Mouse (Mus musculus) limb, embryonic 11.5 days (tissue): ENCODE measurements at regions not wholly inside any gene's neighbourhood (a gene's known extent, or its start where the extent isn't known, plus 50 kb on each side); places are given as distances from the start of the nearest gene placed in this dataset.

Experiments
- ATAC-seq: fragments of 200-750 bp; cut with Nextera tagmentation; 2 replicates; pipeline ENCODE4 v1.8.0; 2017; ENCODE audit warnings: low read depth; ENCODE audit not compliant: insufficient number of reproducible peaks, low FRiP score, low TSS enrichment
- DNase-seq: peaks from one replicate; pipeline ENCODE4 v3.0.0-alpha.2; 2015; ENCODE audit warnings: low spot score
- H3K27ac ChIP-seq: fragments of 300-500 bp; sonication (generic); replicated peaks from 2 replicates; pipeline ENCODE4 v1.5.1; 2014; ENCODE audit warnings: low read depth, mild to moderate bottlenecking, low read length
- H3K27me3 ChIP-seq: fragments of 300-500 bp; sonication (generic); 2 replicates; pipeline ENCODE4 v1.6.1; 2014; ENCODE audit warnings: mild to moderate bottlenecking, low read length, mixed read lengths; ENCODE audit not compliant: control insufficient read depth, insufficient read depth
- H3K36me3 ChIP-seq: fragments of 300-500 bp; sonication (generic); 2 replicates; pipeline ENCODE4 v1.6.1; 2014; ENCODE audit warnings: mild to moderate bottlenecking, low read length, moderate library complexity, mixed read lengths; ENCODE audit not compliant: control insufficient read depth, insufficient read depth
- H3K4me1 ChIP-seq: fragments of 300-500 bp; sonication (generic); 2 replicates; pipeline ENCODE4 v1.6.1; 2014; ENCODE audit warnings: low read length, mixed read lengths; ENCODE audit not compliant: control insufficient read depth, insufficient read depth
- H3K4me2 ChIP-seq: fragments of 300-500 bp; sonication (generic); 2 replicates; pipeline ENCODE4 v1.6.1; 2014; ENCODE audit warnings: low read depth, mild to moderate bottlenecking, moderate library complexity; ENCODE audit not compliant: severe bottlenecking
- H3K4me3 ChIP-seq: fragments of 300-500 bp; sonication (generic); 2 replicates; pipeline ENCODE4 v1.5.1; 2014; ENCODE audit warnings: low read depth, low read length
- H3K9ac ChIP-seq: fragments of 300-500 bp; sonication (generic); 2 replicates; pipeline ENCODE4 v1.6.1; 2014; ENCODE audit warnings: mild to moderate bottlenecking, low read length
- H3K9me3 ChIP-seq: fragments of 300-500 bp; sonication (generic); 2 replicates; pipeline ENCODE4 v1.6.1; 2016; ENCODE audit warnings: low read length; ENCODE audit not compliant: control insufficient read depth
- WGBS: fragments of 180-500 bp; shearing (Covaris S2); extraction: QIAGEN DNeasy Blood & Tissue Kit; methylation state at CpG from one replicate; pipeline ENCODE4 v1.1.7; 2014; 5-methylcytosine and 5-hydroxymethylcytosine counted together

GRCm38 (mm10) chr11:24301201-24301600 is 223.3 kb downstream of the Bcl11a start:
- H3K9ac ChIP-seq = no peak overlapping the region
- WGBS = 76% methylated on average over 3 of the region's 3 CpGs
- H3K4me1 ChIP-seq = peaks cover 15% of the 10 kb centered on the region; the same call in 1 of the 2 replicates
- H3K27ac ChIP-seq = no peak overlapping the region
- DNase-seq (no peak), ATAC-seq (no peak)
- no peaks in the 10 kb centered on the region for H3K9me3 ChIP-seq
- no peaks in the 10 kb centered on the region for H3K36me3 ChIP-seq
- H3K4me3 ChIP-seq = no peak overlapping the region
- no peak overlapping the region for H3K4me2 ChIP-seq
- no peaks in the 10 kb centered on the region for H3K27me3 ChIP-seq

GRCm38 (mm10) chr11:24305145-24305553 is 227.3 kb downstream of the Bcl11a start:
- H3K4me3 ChIP-seq = peak overlapping the region; percentile 27
- H3K4me1 ChIP-seq = peaks cover 18% of the 10 kb centered on the region
- under 1% methylated on average over 17 of the region's 17 CpGs for WGBS
- H3K27me3 ChIP-seq = no peaks in the 10 kb centered on the region
- H3K9me3 ChIP-seq = no peaks in the 10 kb centered on the region
- ATAC-seq = no peak
- peak; percentile 80 for DNase-seq
- no peak overlapping the region; the same call in 1 of the 2 replicates for H3K9ac ChIP-seq
- no peak overlapping the region for H3K27ac ChIP-seq
- H3K36me3 ChIP-seq = no peaks in the 10 kb centered on the region
- peak overlapping the region; percentile 48 for H3K4me2 ChIP-seq

- Histone ChIP-seq H3K4me1 (peaks cover 18% of the 10 kb centered on the region), H3K9ac (no peak overlapping the region), H3K27ac (no peak overlapping the region), H3K4me3 (peak overlapping the region; percentile 27), H3K36me3 (no peaks in the 10 kb centered on the region), H3K9me3 (no peaks in the 10 kb centered on the region), H3K4me2 (peak overlapping the region; percentile 48), H3K27me3 (no peaks in the 10 kb centered on the region)
- 3% methylated on average over 11 of the region's 11 CpGs for WGBS
- peak; percentile 54; the same call in 1 of the 2 replicates for ATAC-seq
- peak; percentile 71 for DNase-seq
Observed at GRCm38 (mm10) chr11:24305691-24306090, 227.8 kb downstream of the Bcl11a start.

- Histone ChIP-seq H3K9ac (no peak overlapping the region), H3K36me3 (no peaks in the 10 kb centered on the region), H3K27ac (no peak overlapping the region), H3K4me3 (no peak overlapping the region), H3K4me2 (no peak overlapping the region; the same call in 1 of the 2 replicates), H3K9me3 (no peaks in the 10 kb centered on the region), H3K4me1 (peaks cover 18% of the 10 kb centered on the region), H3K27me3 (no peaks in the 10 kb centered on the region)
- ATAC-seq (no peak), DNase-seq (no peak)
- WGBS = 73% methylated on average over 2 of the region's 2 CpGs
Observed at GRCm38 (mm10) chr11:24306101-24306500, 228.2 kb downstream of the Bcl11a start.

GRCm38 (mm10) chr11:24307601-24308252 is 229.9 kb downstream of the Bcl11a start:
- H3K4me2 ChIP-seq = no peak overlapping the region
- H3K9ac ChIP-seq = no peak overlapping the region
- no peaks in the 10 kb centered on the region for H3K27me3 ChIP-seq
- WGBS = 50% methylated on average over 6 of the region's 6 CpGs
- peak overlapping the region; percentile 42; the same call in 1 of the 2 replicates for H3K27ac ChIP-seq
- ATAC-seq (0 out of 2 replicates have a peak, but pooled peaks have one; percentile 44), DNase-seq (peak; percentile 57)
- H3K36me3 ChIP-seq = no peaks in the 10 kb centered on the region
- H3K4me3 ChIP-seq = no peak overlapping the region
- peaks cover 18% of the 10 kb centered on the region for H3K4me1 ChIP-seq
- H3K9me3 ChIP-seq = no peaks in the 10 kb centered on the region

- Histone ChIP-seq H3K27ac (peak overlapping the region; percentile 42; the same call in 1 of the 2 replicates), H3K9me3 (no peaks in the 10 kb centered on the region), H3K4me3 (no peak overlapping the region), H3K4me1 (peaks cover 22% of the 10 kb centered on the region), H3K27me3 (no peaks in the 10 kb centered on the region), H3K36me3 (no peaks in the 10 kb centered on the region), H3K9ac (no peak overlapping the region), H3K4me2 (no peak overlapping the region)
- WGBS = 47% methylated on average over 1 of the region's 1 CpGs
- no peak for DNase-seq
- 0 out of 2 replicates have a peak, but pooled peaks have one; percentile 8 for ATAC-seq
Observed at GRCm38 (mm10) chr11:24308253-24308633, 230.4 kb downstream of the Bcl11a start.

- no peak overlapping the region for H3K4me2 ChIP-seq
- WGBS = 88% methylated on average over 1 of the region's 1 CpGs
- no peaks in the 10 kb centered on the region for H3K36me3 ChIP-seq
Observed at GRCm38 (mm10) chr11:24314046-24314445, 236.2 kb downstream of the Bcl11a start.

GRCm38 (mm10) chr11:24315582-24315981 is 237.7 kb downstream of the Bcl11a start:
- Histone ChIP-seq H3K4me1 (peaks cover 11% of the 10 kb centered on the region), H3K27ac (no peak overlapping the region), H3K36me3 (no peaks in the 10 kb centered on the region), H3K27me3 (no peaks in the 10 kb centered on the region), H3K4me2 (no peak overlapping the region), H3K9me3 (no peaks in the 10 kb centered on the region), H3K4me3 (no peak overlapping the region), H3K9ac (no peak overlapping the region)
- ATAC-seq (no peak), DNase-seq (no peak)
- WGBS = 78% methylated on average over 3 of the region's 3 CpGs

More at GRCm38 (mm10) chr11:24314046-24314445, 236.2 kb downstream of the Bcl11a start:
- Histone ChIP-seq H3K27me3 (no peaks in the 10 kb centered on the region), H3K4me3 (no peak overlapping the region), H3K9ac (no peak overlapping the region), H3K4me1 (peaks cover 11% of the 10 kb centered on the region), H3K27ac (no peak overlapping the region), H3K9me3 (no peaks in the 10 kb centered on the region)
- no peak for ATAC-seq
- no peak for DNase-seq
